Mouse (Mus musculus) gastrocnemius, adult 18-20 months (tissue): ENCODE results near the gene Birc2. TPM values are rescaled to one million over a fixed set of nuclear protein-coding genes. Genes with fewer than 3 reads are reported as not detected.

Experiments used
- DNase-seq: peaks from one replicate; pipeline ENCODE4 v3.0.0; 2021; ENCODE audit warnings: low spot score
- microRNA-seq: library from miRNA; unstranded; fragments of <30 nt; microRNA quantifications from one replicate; pipeline ENCODE4 v1.2.0, GENCODE M21; 2021
- total RNA-seq, 2 experiments: library from RNA; stranded (reverse); gene quantifications; 2 replicates each; pipeline ENCODE4 v1.2.3; 2021

Birc2 gene
- total RNA-seq, 2 experiments from 2014 or later = 17.5 to 21.1 TPM

DNA sequence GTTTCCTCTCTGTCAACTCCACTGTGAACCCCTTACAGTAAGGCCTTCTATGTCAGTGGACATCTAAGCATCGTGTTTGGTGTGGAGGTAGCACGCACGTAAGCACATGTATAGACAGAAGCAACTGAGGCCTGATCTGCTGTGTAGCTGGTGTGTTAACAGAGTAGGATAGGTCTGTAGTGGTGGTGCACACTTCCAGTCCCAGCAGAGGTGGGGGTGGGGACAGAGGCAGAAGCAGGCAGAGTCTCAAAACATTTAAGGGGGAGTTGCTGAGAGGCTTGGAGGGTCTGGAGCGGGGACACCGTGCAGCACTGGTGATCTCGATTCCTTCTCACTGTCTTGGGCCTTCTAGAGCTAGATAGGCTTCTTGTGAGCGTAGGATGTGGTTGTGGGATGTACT, 50.8 kb downstream of the Birc2 start:
- no peak for DNase-seq

DNA sequence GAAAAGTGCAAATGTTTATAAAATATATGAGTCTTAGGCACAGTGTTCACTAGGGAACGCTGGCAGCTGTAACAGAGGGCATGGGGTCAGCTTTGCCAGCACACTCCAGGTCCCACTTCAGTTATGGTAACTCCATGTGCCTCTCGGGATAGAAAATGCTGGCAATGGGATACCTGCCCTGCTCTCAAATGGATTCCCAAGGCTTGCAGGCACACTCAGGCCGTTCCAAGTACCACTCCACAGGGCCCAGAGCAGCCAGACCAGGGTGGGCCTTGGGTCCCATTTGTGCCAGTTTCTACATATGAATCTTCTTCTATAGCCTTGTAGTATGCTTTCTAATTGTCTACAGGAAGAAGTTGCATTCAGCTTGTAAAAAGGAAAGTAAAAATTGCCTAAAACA, 51.5 kb downstream of the Birc2 start:
- DNase-seq = no peak

DNA sequence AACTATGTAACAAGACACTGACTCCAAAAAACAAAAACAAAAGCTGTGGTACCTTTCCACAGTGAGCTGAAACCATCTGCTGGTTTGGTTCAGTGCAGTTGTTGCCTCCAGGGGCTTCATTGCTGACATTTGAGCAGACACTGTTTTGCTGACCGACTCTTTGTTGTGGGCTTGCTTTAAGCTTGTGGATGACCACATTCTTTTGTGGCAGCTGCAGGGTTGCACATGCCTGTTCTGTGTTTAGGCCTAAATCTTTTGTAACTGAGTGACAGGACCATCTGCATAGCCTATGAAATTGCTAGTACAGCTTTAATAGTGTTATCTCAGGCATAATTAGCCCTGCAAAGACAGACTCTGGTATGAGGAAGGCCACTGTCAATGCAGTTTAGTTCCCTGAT, 52.2 kb downstream of the Birc2 start:
- no peak for DNase-seq

DNA sequence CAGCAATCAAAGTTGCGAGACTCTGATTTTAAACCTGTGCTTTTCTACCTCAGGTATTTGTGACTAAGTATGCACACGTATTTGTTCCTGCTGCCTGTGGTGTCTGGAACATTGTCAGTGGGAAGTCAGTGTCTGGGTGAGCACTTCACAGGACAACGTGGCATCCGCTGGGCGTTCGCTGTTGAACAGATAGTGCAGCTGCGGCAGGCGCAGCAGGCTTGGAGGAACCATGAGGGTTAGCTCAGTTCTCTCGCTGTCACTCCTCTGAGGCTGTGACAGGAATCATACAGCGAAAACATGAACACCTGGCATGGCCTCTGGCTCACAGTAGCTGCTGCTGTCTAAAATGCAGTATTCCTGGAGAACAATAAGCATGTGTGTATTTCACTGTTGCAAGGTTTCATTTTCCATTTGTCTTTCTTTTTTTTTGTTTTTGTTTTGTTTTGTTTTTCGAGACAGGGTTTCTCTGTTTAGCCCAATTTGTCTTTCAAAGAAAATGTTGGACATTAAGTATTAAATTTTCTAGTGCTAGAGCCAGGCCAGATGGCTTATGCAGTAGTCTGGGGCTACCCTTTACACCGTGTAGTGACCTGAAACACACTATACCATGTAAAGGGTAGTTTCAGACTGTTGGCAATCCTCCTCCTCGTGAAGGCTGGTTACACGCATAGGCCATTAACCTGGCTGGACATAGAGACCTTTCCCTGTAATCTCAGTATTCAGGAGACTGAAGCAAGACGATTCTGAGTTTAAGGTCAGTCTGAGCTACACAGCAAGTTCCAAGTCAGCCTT, 52.8 kb downstream of the Birc2 start:
- no peak for DNase-seq

DNA sequence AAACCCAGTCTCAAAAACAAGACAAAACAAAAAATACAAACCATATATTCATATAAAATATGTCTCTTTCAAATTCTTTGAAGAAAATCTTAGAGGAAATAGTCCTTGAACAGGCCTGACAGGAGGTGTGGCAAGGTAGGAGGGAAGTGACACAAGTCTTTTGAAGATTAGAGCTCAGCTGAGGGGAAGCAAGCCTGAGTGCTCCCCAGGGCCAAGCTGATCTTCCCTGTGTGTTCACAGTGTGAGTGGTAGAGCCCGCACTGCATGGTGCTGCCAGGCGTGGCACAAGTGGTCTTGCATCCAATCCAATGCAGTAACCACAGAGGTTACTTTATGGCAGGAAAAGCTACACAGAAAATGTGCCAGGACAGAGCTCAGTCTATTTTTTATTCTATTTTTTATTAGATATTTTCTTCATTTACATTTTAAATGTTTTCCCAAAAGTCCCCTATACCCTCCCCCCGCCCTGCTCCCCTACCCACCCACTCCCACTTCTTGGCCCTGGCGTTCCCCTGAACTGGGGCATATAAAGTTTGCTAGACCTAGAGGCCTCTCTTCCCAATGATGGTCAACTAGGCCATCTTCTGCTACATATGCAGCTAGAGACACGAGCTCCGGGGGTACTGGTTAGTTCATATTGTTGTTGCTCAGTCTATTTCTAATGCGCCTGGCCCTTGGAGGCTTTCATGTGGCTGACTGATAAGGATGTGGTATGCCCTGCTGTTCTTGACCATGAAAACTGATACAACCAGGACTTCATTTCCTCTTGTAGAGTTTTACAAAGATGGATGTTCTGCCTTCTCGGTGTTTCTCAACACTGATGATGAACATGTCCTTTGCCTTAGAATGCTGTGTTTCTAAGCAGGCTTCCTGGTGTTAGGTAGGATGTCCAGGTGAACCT, 56.4 kb downstream of the Birc2 start:
- DNase-seq = no peak

DNA sequence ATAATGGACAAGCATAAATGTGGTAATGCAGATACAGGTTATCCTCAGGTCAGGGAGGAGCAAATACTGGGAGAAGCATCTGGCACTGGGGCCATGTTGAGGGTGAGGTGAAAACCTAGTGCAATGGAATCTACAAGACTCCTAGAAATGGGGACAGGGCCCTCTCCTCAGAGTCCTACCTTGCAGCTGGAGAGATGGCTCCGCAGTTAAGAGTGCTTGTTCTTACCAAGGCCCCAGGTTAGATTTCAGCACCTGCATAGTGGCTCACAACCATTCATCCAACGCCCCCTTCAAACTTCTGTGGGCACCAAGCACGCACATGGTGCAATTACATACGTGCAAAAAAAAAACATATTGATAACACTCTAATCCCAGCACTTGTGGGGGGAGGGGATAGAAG, 57.1 kb downstream of the Birc2 start:
- DNase-seq = no peak

DNA sequence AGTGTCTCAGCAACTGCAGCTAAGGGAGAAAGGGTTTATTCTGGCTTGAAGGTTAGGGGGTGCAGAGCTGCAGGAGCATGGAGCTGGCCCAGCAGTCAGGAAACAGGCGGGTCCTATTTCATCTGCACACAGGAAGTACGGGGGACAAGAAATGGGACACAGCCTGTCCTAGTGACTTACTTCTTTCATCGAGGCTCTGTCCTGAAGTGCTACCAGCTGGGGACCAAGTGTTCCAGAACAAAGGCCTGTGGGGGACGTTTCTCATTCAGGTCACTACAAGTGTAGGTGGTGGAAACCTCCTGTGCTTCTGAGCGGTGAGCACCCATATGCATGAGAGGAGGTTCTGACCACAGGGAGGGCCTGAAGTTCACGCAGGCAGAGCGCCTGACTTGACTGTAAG, 58.1 kb downstream of the Birc2 start:
- DNase-seq = no peak

DNA sequence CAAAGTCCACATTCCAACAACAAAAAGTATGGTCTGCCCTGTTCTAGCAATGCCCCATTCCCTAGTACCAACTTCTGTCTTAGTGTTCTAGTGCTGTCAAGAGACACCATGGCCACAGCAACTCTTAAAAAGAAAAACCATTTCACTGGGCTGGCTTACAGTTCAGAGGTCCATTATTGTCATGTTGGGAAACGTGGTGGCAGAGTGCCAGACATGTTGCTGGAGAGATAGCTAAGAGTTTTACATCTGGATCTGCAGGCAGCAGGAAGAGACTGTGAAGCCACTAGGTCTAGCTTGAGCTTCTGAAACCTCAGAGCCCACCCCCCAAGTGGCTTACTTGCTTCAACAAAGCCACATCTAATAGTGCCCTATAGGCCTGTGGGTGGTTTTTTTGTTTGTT, 59.2 kb downstream of the Birc2 start:
- no peak for DNase-seq

DNA sequence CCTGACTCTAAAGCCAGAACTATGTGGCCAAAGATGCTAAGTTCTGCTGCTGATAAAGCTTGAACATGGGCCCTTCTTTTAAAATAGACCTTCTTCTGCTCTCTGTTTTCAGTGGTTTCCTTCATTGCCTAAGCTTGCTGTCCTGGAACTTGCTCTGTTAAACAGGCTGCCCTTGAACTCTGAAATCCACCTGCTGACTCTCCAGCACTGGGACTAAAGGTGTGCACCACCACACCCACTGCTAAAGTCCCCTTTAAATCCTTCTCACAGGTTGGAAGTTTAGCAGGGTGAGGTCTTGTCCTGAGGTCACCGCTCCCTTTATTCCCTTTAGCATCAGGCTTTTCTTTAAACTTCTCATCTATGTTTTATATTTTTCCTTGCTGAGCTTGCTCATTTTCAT, 59.9 kb downstream of the Birc2 start:
- no peak for DNase-seq

DNA sequence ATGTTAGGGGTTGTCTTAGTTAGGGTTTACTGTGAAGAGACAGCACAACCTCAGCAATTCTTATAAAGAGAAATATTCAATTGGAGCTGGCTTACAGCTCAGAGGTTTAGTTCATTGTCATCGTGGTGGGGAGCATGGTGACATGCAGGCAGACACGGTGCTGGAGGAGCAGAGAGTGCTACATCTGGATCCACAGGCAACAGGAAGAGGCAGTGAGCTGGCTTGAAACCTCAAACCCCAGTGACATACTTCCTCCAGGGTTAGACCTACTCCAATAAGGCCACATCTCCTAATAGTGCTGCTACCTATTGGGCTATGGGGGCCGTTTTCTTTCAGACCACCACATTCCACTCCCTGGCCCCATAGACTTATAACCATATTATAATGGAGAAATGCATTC, 60.9 kb downstream of the Birc2 start:
- no peak for DNase-seq

DNA sequence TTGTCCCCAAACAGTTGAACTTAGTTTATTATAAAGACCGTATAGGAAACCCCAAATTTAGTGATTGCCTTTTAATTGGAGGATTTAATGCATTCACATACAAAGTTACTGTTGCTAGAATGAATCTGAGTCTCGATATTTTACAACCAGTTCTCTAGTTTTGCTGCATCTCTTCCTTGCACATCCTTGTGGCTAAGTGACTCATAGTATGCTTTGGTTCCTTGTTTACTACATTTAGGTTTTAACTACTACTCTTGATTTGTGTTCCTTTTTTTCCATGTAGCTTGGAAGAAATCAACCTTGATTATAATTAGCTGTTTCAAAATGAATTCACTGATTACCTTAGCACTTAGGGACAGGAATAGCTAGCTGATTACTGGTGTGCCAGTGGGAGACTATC, 61.9 kb downstream of the Birc2 start:
- DNase-seq = no peak

DNA sequence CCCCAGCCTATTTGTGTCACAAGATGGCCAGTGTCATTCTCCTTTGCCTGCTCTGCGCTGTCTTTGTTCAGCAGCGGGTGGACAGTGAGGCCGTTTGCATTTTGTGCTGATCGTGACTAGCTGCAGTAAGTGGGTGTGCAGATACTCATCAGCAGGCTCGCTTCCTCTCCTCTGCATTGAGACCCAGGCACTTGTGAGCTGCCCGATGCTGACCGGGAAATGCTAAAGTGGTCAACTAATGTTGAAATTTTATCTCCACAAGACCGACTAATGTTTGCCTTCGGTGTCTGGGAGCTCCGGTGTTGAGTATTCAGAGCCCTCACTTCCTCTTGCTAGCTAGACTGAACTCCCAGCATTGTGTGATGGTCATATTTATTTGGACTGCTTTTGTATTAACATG, 62.3 kb downstream of the Birc2 start:
- no peak for DNase-seq

DNA sequence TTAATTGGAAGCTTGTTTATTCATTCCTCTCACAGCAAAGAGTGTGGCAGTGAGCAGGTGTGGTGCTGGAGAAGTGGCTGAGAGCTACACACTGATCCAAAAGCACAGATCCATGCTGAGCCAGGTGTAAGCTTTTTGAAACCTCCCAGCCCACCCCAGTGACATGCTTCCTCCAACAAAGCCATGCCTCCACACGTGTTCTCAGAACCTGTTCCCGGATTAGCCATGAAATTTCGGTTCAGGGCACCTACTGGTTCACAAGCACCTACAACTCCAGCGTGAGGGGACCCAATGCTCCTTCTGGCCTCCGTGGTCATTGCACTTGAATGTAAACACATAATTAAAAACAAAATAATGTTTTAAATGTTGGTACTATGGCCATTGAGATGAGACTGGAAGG, 63.2 kb downstream of the Birc2 start:
- DNase-seq = no peak

DNA sequence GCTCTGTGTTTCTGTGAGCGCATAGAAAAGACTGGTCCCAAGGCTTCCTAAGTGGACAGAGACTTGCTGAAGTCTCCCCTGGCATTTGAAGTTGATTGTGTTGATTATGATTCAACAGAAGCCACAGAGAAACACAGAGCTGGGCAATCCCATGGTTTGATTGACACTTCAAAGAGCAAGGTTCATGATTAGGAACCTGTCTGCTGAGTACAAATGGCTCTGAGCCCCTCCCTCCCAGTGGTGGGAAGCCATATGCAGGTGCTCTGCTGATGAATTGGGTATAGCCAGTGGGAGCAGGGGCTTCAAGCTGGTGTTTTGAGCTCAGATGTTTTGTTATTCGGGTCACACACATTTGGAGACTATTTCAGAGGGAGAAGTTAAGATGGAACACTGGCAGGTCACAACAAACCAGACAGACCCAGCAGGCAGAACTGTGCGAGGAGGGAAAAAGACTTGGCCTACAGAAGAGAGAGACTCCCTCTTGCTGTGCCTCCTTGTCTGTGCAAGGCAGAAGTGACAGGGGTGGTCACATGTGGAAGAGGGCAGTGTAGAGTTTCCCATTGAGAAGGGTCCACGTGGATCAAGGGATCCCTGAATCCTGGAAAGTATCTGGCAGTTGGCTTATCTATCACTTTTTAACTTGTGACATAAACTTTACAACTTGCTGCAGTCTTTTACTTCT, 64.0 kb downstream of the Birc2 start:
- DNase-seq = no peak

DNA sequence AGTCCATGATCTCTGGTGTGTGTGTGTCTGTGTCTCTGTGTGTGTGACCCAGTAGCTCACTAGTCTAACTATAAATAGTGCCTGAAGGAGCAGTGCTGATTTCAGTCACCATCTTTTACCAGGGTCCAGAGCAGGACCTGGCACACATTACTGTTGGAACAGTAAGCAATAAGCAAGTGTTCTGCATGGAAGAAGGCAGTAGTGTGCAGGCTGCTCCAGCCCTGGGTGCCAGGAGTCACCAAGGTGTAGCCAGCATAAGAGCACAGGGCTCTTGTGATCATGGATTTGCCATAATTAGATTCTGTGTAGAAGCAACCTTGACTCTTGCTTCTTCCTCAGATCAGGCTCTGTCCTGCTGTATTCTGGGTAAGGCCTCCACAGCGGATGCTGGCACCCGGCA, 64.5 kb downstream of the Birc2 start:
- DNase-seq = no peak

DNA sequence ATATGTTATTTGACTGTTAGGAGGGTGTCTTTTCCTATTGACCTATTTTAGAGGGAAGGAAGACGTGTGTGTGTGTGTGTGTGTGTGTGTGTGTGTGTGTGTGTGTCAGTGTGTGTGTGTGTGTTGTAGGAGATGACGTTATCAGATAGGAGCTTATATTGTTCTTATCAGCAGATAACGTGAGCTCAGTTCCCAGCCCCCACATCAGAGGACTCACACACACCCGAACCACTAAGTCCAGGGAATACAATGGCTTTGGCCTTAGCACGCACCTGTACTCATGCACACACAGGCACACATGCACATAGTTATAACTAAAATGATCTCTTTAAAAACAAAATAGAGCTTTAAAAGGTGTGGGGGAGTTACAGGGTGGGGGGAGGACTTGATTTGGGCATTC, 67.4 kb downstream of the Birc2 start:
- DNase-seq = no peak

DNA sequence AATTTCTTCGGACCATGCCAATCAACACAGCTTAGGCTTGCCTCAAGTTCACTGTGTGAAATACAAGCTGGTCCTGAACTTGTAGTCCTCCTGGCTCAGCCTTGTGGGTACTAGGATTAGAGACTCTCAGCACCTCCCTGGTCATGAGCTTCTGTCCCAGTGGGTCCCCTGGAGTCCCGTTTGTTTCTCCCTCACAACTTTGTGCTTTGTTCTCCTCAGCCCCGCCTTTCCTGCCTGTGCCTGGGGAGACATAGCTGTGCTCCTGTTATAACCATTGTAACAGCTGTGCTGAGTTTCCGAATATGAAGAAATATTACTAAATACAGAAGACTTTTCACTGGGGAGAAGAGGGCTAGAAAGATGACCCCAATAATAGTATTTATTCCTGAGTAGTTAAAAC, 67.8 kb downstream of the Birc2 start:
- no peak for DNase-seq

Small RNA genes within 50 kb of the gene (microRNA-seq; reads per million reads assigned to microRNA genes)
- 1.4 reads per million for gene Mir5618

Other genes with a start within 250 kb of the Birc2 start
- not detected for gene Mmp20, start 208.8 kb downstream of the Birc2 start, total RNA-seq
- not detected for gene Mmp7, start 145.0 kb downstream of the Birc2 start, total RNA-seq
- 10 to 100 TPM; 23.2 to 24.6 TPM for gene Tmem123, start 73.0 kb downstream of the Birc2 start, total RNA-seq
- gene Birc3, start 36.1 kb upstream of the Birc2 start, total RNA-seq = 10 to 100 TPM in 1 of 2 experiments, 1 to 10 TPM in 1; 7.4 to 10.3 TPM
- gene Yap1, start 167.5 kb upstream of the Birc2 start, total RNA-seq = 10 to 100 TPM; 36.9 to 40.5 TPM
- under 1 TPM; 0.50 to 0.64 TPM for gene Cfap300, start 205.8 kb upstream of the Birc2 start, total RNA-seq